Mouse (Mus musculus) kidney, postnatal 0 days (tissue): ENCODE data around the gene Hist1h4j. TPM values are rescaled to one million over a fixed set of nuclear protein-coding genes. Genes with fewer than 3 reads are reported as not detected.
A peak's percentile ranks its signal among the peaks of the same experiment; 100 is the strongest.
"Not testable (repeated sequence)": the region's sequence is repeated elsewhere in the genome, so short reads cannot be mapped to it uniquely, and the experiment has no call there.

ENCODE experiments used
- ATAC-seq: fragments of 200-750 bp; cut with Nextera tagmentation; replicated peaks from 2 replicates; pipeline ENCODE4 v1.8.0; 2017; ENCODE audit warnings: low read depth, moderate number of reproducible peaks, moderate TSS enrichment, moderate library complexity; ENCODE audit not compliant: low FRiP score
- DNase-seq: peaks from one replicate; pipeline ENCODE4 v3.0.0-alpha.2; 2016; ENCODE audit warnings: low spot score
- H3K27ac ChIP-seq: fragments of 300-500 bp; sonication (generic); 2 replicates; pipeline ENCODE4 v1.5.1; 2014; ENCODE audit warnings: mild to moderate bottlenecking
- H3K27me3 ChIP-seq: fragments of 300-500 bp; sonication (generic); 2 replicates; pipeline ENCODE4 v1.6.1; 2014; ENCODE audit warnings: low read length, mixed read lengths; ENCODE audit not compliant: insufficient read depth
- H3K36me3 ChIP-seq: fragments of 300-500 bp; sonication (generic); 2 replicates; pipeline ENCODE4 v1.6.1; 2014; ENCODE audit warnings: low read length, mixed read lengths; ENCODE audit not compliant: insufficient read depth
- H3K4me1 ChIP-seq: fragments of 300-500 bp; sonication (generic); replicated peaks from 2 replicates; pipeline ENCODE4 v1.6.1; 2014; ENCODE audit warnings: antibody characterized with exemption, low read length, mixed read lengths; ENCODE audit not compliant: insufficient read depth
- H3K4me2 ChIP-seq: fragments of 300-500 bp; sonication (generic); 2 replicates; pipeline ENCODE4 v1.6.1; 2014; ENCODE audit warnings: mild to moderate bottlenecking, low read length, moderate library complexity, mixed read lengths
- H3K4me3 ChIP-seq: fragments of 300-500 bp; sonication (generic); replicated peaks from 2 replicates; pipeline ENCODE4 v1.5.1; 2014; ENCODE audit warnings: low read depth, low read length
- H3K9ac ChIP-seq: fragments of 300-500 bp; sonication (generic); 2 replicates; pipeline ENCODE4 v1.6.1; 2014; ENCODE audit warnings: low read depth, low read length
- H3K9me3 ChIP-seq: fragments of 300-500 bp; sonication (generic); replicated peaks from 2 replicates; pipeline ENCODE4 v1.6.1; 2016; ENCODE audit warnings: low read length, inconsistent platforms, mixed read lengths
- CTCF ChIP-seq: IDR thresholded peaks from 2 replicates; pipeline ENCODE4 v1.5.1; 2016; ENCODE audit warnings: antibody characterized with exemption, low read depth, mild to moderate bottlenecking, moderate library complexity
- WGBS: fragments of 180-500 bp; shearing (Covaris S2); extraction: QIAGEN DNeasy Blood & Tissue Kit; methylation state at CpG from one replicate; pipeline ENCODE4 v1.1.7; 2014; 5-methylcytosine and 5-hydroxymethylcytosine counted together
- polyA plus RNA-seq: library from polyadenylated mRNA; unstranded; fragments of >200 nt; fragmentation: Nextera tagmentation; extraction: Ambion mirVana; gene quantifications from 2 replicates; pipeline ENCODE4 v1.2.1, GENCODE M21; 2015

Hist1h4j gene
- polyA plus RNA-seq, 1 experiment from 2014 or later = 0.34 TPM

- no peak for ATAC-seq
- peak; percentile 21 for DNase-seq
- H3K9me3 ChIP-seq = no peaks in the 10 kb centered on the region
- peak overlapping the region; percentile 70; the same call in 1 of the 2 replicates for H3K27ac ChIP-seq
- peak overlapping the region; percentile 57; the same call in 1 of the 2 replicates for H3K9ac ChIP-seq
- peak overlapping the region; percentile 33; the same call in 1 of the 2 replicates for H3K4me3 ChIP-seq
- peaks cover 18% of the 10 kb centered on the region for H3K4me1 ChIP-seq
- no peaks in the 10 kb centered on the region for H3K36me3 ChIP-seq
- TF ChIP-seq CTCF = no peak
- peak overlapping the region; percentile 64 for H3K4me2 ChIP-seq
- 44% methylated on average over 4 of the region's 4 CpGs for WGBS
- no peaks in the 10 kb centered on the region for H3K27me3 ChIP-seq
These were observed 16.3 kb upstream of the Hist1h4j start for GRCm38 (mm10) chr13:21718381-21719080.

DNA sequence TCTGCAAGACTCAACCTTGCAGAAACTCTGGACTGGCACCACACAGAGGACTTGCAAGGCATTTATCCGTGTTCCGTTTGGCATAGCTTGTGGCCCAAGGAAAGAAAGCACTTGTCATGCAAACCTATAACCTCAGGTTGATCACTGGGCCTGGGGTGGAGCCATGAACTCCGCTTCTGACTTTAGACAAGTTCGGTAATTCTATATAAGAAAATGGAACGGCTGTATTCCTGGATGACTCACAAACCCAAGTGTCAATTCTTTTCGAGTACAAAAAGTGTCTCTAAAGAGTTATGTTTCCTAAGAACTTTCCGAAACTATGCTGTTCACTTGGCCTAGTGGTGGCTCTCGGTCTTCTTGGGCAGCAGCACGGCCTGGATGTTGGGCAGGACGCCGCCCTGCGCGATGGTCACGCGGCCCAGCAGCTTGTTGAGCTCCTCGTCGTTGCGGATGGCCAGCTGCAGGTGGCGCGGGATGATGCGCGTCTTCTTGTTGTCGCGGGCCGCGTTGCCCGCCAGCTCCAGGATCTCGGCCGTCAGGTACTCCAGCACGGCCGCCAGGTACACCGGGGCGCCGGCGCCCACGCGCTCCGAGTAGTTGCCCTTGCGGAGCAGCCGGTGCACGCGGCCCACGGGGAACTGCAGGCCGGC lies 13.6 kb upstream of the Hist1h4j start:
- peak; percentile 34 for DNase-seq

DNA sequence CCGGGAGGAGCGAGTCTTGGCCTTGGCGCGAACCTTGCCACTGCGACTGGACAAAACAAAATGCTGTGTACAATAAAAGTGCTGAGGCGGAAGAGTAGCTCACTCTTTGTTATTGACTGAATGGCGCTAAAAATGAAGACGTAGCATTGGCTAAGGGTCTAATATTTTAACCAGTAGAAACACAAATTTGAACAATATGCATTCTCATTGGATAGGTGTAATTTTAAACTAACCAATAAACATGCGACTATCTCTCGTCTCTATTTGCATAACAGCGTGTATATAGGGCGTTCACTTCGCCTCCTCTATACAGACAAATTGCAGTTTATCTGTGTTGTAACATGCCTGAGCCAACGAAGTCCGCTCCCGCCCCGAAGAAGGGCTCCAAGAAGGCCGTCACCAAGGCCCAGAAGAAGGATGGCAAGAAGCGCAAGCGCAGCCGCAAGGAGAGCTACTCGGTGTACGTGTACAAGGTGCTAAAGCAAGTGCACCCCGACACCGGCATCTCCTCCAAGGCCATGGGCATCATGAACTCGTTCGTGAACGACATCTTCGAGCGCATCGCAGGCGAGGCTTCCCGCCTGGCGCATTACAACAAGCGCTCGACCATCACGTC lies 13.0 kb upstream of the Hist1h4j start, which contains the start of gene Hist1h2bm:
Gene Hist1h2bm, plus strand, starts transcription at position 288 of the 616 bp plus-strand sequence.
- Histone ChIP-seq H3K27ac (peak within 1 kb of the TSS; percentile 87), H3K4me3 (peak within 1 kb of the TSS; percentile 35), H3K4me2 (peak within 1 kb of the TSS; percentile 62), H3K4me1 (peaks cover 13% of the 10 kb centered on the region), H3K9ac (peak within 1 kb of the TSS; percentile 46)
- H3K27me3 ChIP-seq, H3K9me3 ChIP-seq, H3K36me3 ChIP-seq: not testable (repeated sequence)
- ATAC-seq = peak; percentile 95
- peak; percentile 98 for DNase-seq
- under 1% methylated on average over 37 of the region's 37 CpGs for WGBS

More for the DNA sequence above, 13.6 kb upstream of the Hist1h4j start:
- ATAC-seq = peak; percentile 30; the same call in 1 of the 2 replicates
- H3K4me3 ChIP-seq = peak overlapping the region; percentile 35
- 3% methylated on average over 19 of the region's 44 CpGs for WGBS
- H3K27me3 ChIP-seq, H3K36me3 ChIP-seq, H3K9me3 ChIP-seq: not testable (repeated sequence)
- peak overlapping the region; percentile 62 for H3K4me2 ChIP-seq
- peak overlapping the region; percentile 36; the same call in 1 of the 2 replicates for H3K9ac ChIP-seq
- H3K27ac ChIP-seq = peak overlapping the region; percentile 87
- H3K4me1 ChIP-seq = peaks cover 16% of the 10 kb centered on the region

GRCm38 (mm10) chr13:21722373-21722925 lies 12.4 kb upstream of the Hist1h4j start:
- peak overlapping the region; percentile 84 for H3K27ac ChIP-seq
- no peaks in the 10 kb centered on the region for H3K27me3 ChIP-seq
- DNase-seq (peak; percentile 37), ATAC-seq (0 out of 2 replicates have a peak, but pooled peaks have one; percentile 20)
- H3K4me3 ChIP-seq = peak overlapping the region; percentile 16; the same call in 1 of the 2 replicates
- WGBS = 4% methylated on average over 11 of the region's 11 CpGs
- H3K4me1 ChIP-seq = peaks cover 10% of the 10 kb centered on the region
- H3K9me3 ChIP-seq = no peaks in the 10 kb centered on the region
- no peaks in the 10 kb centered on the region for H3K36me3 ChIP-seq
- TF ChIP-seq CTCF = no peak
- H3K4me2 ChIP-seq = peak overlapping the region; percentile 52
- peak overlapping the region; percentile 46; the same call in 1 of the 2 replicates for H3K9ac ChIP-seq

DNA sequence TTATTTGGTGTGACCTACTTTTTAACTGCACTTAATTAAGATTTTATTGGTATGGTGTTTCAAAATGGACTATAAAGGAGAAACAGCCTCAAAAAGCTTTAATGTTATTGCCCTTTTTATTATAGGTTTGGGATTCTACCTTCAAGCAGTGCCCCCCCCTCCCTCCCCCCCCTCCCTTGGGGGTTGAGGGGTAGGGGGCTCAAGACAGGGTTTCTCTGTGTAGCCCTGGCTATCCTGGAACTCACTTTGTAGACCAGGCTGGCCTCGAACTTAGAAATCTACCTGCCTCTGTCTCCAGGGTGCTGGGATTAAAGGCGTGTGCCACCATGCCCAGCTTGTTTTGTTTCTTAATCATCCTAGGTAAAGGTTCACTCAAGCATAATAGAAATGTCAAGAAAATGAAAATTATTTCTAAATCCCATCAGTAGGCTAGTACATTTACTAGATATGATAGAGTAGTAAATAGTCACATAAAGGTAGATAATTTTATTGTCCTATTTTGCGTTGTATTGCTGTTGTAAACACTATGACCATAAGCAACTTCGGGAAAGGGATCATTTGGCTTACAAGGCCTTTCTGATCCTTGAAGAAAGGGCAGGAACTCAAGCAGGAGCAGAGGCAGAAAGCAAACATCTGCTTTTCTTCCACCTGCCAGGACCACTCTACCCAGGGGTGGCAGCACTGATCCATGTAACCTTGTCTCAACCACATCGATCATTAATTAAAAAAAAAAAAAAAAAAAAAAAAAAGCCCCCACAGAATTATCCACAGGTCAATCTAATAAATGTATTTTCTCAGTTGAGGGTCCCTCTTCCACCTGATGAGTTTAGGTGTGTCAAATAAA lies 11.6 kb upstream of the Hist1h4j start:
- Histone ChIP-seq H3K27me3 (no peaks in the 10 kb centered on the region), H3K4me2 (no peak overlapping the region), H3K27ac (no peak overlapping the region), H3K9me3 (no peaks in the 10 kb centered on the region), H3K4me3 (no peak overlapping the region), H3K9ac (no peak overlapping the region), H3K4me1 (peaks cover 7% of the 10 kb centered on the region), H3K36me3 (no peaks in the 10 kb centered on the region)
- TF ChIP-seq CTCF = no peak; the same call in 1 of the 2 replicates
- WGBS = 34% methylated on average over 5 of the region's 5 CpGs
- peak; percentile 37 for DNase-seq
- ATAC-seq = no peak
